Mouse (Mus musculus): ENCODE measurements at regions not wholly inside any gene's neighbourhood (a gene's known extent, or its start where the extent isn't known, plus 50 kb on each side); places are given as distances from the start of the nearest gene placed in this dataset.
"Not testable (repeated sequence)": the region's sequence is repeated elsewhere in the genome, so short reads cannot be mapped to it uniquely, and the experiment has no call there.

GRCm38 (mm10) chr4:31205332-31205970 lies 758.4 kb upstream of the Map3k7 start:
- DNase-seq: no peak
- intact Hi-C loops (cut with DNase I): no loop called here

GRCm38 (mm10) chr4:31225741-31226140 lies 738.2 kb upstream of the Map3k7 start:
- intact Hi-C loops (cut with DNase I): no loop called here

DNA sequence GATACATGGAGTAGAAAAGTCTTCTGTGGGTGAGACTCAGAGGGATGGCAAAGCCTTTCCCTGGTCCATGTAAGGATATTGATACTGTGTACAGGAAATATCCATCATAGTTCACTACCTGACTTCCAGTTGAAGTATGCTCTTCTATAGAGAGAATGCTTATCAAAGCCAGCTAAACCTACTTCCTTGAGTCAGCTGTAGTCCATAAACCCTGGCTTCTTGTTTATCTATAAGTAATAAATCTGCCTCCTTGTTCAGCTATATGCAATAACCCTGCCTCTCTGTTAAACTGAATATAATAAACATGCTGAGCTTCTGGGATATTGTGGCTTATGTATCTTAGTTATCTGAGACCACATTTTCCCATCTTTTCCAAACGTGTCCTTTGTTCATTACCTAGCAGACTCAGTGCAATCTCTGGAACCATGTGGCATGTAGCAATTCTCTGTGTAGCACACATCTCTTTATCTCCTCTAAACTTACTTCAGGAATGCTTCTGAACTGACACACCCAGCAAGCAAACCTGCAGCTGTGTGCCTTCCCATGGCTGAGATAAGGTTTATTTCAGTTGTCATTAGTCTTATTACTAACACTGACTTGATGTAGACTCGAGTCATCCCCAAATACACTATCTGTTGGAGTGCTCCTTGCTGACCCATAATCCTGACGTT lies 694.9 kb upstream of the Map3k7 start:
- intact Hi-C loops (cut with DNase I): no loop called here
- no peak for DNase-seq

More at GRCm38 (mm10) chr4:31225741-31226140, 738.2 kb upstream of the Map3k7 start:
- no peak for DNase-seq

DNA sequence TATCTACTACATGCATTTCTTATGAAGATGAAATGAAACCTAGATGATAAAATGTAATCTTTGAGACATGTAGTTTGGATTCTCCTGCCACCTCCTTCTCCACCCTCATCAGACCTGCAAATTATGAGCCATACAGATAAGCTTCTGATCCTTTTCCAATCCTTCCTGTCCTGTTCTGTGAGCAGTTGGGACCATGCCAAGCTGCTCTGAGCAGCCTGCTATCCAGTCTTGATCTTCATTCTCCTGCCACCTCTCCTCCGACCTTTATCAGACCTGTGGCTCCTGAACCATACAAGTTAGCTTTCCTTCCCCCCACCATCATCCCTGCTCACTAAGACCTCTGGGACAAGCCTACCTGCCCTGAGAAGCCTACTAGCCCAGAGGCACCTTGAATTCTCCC lies 689.8 kb upstream of the Map3k7 start:
- intact Hi-C loops (cut with DNase I): no loop called here
- no peak for DNase-seq

DNA sequence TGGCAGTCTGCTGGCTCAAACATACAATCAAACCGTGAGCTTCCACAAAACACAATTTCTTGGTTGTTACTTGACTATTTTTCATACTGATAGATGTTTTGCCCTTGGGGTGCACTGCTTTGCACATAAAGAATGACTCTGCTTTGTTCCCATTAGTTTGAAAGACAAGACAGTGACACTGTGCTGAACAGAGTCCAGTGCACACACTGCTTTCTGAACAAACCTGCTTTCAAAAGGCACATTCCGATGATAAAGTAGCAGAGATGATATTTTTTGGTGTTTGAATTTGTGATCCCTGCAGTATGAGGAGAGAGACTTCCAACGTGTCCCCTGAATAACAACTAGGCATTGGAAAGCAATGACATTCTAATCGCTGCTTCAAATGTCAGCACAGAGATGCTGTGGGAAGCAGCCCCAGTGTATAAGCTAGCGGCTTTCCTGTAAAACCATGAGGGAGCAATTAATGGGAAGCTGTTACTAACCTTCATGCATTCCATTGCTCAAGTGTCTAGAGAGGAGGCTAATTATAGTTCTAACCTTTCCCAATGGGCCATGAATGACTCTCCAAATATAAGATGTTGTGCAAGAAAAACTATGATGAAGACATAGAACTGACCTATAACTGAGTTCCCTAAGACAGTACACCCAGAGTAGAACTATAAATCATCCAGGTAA lies 673.5 kb upstream of the Map3k7 start:
- no peak for DNase-seq
- intact Hi-C loops (cut with DNase I): no loop called here

DNA sequence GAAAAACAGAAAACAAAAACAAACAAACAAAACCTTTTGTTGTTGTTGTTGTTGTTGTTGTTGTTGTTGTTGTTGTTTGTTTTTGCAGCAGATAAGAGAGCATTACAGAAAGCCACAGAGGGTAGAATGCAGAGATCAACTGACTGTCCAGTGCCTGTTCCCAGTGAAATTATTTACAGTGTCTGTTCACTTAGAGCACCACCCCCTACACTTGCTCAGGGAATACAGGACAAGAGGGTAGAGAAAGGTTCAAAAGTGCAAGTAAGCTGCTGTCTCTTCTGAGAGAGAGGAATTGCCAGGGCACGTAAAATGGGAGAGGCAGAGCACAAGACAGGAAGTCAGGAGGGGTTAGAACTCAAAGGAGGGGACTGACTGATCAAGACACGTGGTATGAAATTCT lies 670.1 kb upstream of the Map3k7 start:
- intact Hi-C loops (cut with DNase I): no loop called here
- no peak for DNase-seq

- intact Hi-C loops (cut with DNase I): no loop called here
- no peak for DNase-seq
Observed at GRCm38 (mm10) chr4:31297848-31298247, 666.0 kb upstream of the Map3k7 start.

- intact Hi-C loops (cut with DNase I): no loop called here
- DNase-seq: no peak
Observed at GRCm38 (mm10) chr4:31319269-31319668, 644.6 kb upstream of the Map3k7 start.

DNA sequence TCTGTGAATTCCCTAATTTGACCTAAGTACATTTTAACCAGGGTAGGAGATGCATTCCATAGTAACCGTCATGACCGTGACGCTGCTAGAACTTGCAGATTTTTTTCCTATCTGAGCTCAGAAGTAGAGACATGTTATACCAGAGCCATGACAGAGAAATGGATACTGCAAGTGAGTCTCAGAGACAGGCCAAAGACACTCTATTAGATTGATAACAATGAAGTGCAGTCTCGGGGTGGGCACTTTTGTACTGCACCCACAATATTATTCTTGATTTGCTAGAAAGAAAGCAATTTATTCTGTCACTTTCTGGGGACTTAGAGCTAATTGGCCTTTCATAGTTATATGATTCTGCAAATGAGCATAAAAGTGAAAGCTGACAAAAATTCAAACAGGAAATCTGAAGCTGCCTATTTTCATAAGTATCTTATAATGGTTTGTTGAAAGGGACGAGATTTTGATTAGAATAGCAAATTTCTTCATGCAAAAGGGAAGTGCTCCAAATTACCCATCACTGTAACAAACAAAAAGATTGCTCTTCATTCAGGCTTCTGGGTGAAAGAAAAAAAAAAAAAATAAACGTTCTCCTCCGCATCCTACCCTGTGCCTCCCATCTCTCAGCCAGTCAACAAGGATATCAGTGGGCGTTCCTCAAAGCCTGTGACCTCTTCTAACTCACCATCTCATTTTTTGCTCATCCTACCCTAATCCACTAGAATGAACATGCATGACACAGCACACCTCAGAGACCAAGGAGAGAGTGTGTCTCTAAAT lies 643.0 kb upstream of the Map3k7 start:
- DNase-seq: no peak
- intact Hi-C loops (cut with DNase I): no loop called here

GRCm38 (mm10) chr4:31323816-31324215 lies 640.1 kb upstream of the Map3k7 start:
- no peak for DNase-seq
- intact Hi-C loops (cut with DNase I): no loop called here

GRCm38 (mm10) chr4:31328798-31329197 lies 635.1 kb upstream of the Map3k7 start:
- no peak for DNase-seq
- intact Hi-C loops (cut with DNase I): no loop called here

DNA sequence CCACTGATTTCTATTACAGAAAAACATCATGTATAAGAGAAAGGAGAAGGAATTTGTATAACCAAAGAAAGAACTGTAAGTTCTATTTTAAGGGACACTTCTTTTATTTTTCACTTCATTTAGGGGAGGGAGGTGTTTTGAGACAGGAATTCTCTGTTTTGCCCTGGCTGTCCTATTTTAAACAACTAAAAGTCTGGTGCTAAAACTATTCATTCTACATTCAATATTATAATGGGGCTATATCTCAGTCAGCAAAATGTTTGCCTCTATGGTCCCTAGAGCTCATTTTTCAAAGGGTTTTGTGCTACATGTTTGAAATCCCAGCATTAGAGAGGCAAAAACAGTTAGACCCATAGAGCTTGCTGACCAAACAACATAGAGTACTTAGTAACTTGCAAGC lies 632.8 kb upstream of the Map3k7 start:
- DNase-seq: no peak
- intact Hi-C loops (cut with DNase I): no loop called here

- DNase-seq: no peak
- intact Hi-C loops (cut with DNase I): no loop called here
Observed at GRCm38 (mm10) chr4:31335686-31336085, 628.2 kb upstream of the Map3k7 start.

DNA sequence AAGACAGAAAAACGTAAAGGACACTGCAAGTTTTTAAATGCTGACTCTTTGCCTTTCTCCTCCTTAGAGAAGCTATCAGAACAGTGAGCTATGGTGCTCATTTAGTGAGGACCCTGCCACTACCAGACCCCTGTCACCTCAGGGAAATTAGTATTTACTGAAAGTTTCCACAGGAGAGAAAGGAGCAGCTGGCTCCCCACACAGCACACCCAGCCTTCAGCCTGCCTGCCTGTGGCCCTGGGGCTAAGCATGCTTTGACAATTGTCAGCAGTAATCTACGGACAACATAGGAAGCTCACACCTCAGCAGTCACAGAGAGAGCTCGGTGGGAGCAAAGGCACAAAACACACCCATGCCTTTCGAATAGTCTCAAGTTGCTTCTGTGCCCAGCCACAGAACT lies 625.9 kb upstream of the Map3k7 start:
- intact Hi-C loops (cut with DNase I): no loop called here
- no peak for DNase-seq

GRCm38 (mm10) chr4:31343312-31344248 lies 620.3 kb upstream of the Map3k7 start:
- DNase-seq: no peak
- intact Hi-C loops (cut with DNase I): no loop called here

- DNase-seq; intact Hi-C loops (cut with DNase I): not testable (repeated sequence)
Observed at GRCm38 (mm10) chr4:31354046-31354445, 609.9 kb upstream of the Map3k7 start.

DNA sequence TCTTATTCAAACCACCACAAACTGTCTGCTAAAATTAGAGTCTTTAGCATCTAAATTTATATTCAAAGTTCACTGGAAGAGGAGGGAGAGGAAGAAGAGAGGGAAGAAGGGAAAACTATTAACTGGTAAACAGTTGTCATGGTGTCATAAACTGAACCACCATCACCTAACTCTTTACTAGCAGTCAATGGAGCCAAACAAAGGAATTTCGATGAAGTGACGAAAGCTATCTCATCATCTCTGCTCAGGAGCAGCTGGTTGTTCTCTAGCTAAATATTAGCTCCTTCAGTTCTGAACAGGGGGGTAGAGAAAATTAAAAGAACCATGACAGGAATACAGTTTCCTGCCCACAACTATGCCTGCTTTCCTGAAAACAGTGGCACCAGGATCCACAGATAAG lies 608.9 kb upstream of the Map3k7 start:
- intact Hi-C loops (cut with DNase I): no loop called here
- DNase-seq: no peak

- no peak for DNase-seq
- intact Hi-C loops (cut with DNase I): no loop called here
Observed at GRCm38 (mm10) chr4:31366172-31366571, 597.7 kb upstream of the Map3k7 start.

- DNase-seq: no peak
- intact Hi-C loops (cut with DNase I): no loop called here
Observed at GRCm38 (mm10) chr4:31367031-31367430, 596.9 kb upstream of the Map3k7 start.

DNA sequence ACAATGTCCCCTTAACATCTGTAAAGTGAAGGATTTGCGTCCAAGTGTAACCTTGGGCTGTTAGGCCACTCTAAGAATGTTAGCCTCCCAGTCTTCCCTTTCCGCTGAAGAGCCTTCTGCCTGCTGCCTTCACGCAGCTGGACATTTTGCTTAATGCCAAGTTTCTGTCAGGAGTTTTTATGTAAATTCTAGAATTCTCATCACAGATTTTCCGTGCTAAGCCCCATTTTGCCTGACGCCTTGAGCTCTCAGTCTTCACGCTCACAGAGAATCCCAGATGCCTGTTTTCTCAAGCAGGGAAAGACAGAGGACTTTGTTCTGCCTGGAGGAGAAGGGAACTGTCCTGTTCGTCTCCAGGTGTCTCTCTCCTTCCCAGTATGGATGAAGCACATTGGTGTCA lies 593.8 kb upstream of the Map3k7 start:
- DNase-seq: no peak
- intact Hi-C loops (cut with DNase I): no loop called here
